Mouse (Mus musculus) neural tube, embryonic 13.5 days (tissue): ENCODE data around the gene Pitpnc1. TPM values are rescaled to one million over a fixed set of nuclear protein-coding genes. Genes with fewer than 3 reads are reported as not detected.

ENCODE experiments used
- ATAC-seq: fragments of 200-750 bp; cut with Nextera tagmentation; 2 replicates; pipeline ENCODE4 v1.8.0; 2017; ENCODE audit warnings: low read depth, mild to moderate bottlenecking, moderate TSS enrichment, moderate library complexity
- H3K27ac ChIP-seq: fragments of 300-500 bp; sonication (generic); replicated peaks from 2 replicates; pipeline ENCODE4 v1.5.1; 2015; ENCODE audit warnings: moderate library complexity, mild to moderate bottlenecking, inconsistent platforms
- H3K27me3 ChIP-seq: fragments of 300-500 bp; sonication (generic); 2 replicates; pipeline ENCODE4 v1.6.1; 2015; ENCODE audit warnings: mild to moderate bottlenecking, inconsistent platforms
- H3K36me3 ChIP-seq: fragments of 300-500 bp; sonication (generic); 2 replicates; pipeline ENCODE4 v1.6.1; 2015; ENCODE audit warnings: mild to moderate bottlenecking, inconsistent platforms
- H3K4me1 ChIP-seq: fragments of 300-500 bp; sonication (generic); replicated peaks from 2 replicates; pipeline ENCODE4 v1.6.1; 2015; ENCODE audit warnings: inconsistent platforms
- H3K4me2 ChIP-seq: fragments of 300-500 bp; sonication (generic); 2 replicates; pipeline ENCODE4 v1.6.1; 2015; ENCODE audit warnings: inconsistent platforms, mild to moderate bottlenecking, moderate library complexity
- H3K4me3 ChIP-seq: fragments of 300-500 bp; sonication (generic); 2 replicates; pipeline ENCODE4 v1.5.1; 2015; ENCODE audit warnings: mild to moderate bottlenecking, inconsistent platforms
- H3K9ac ChIP-seq: fragments of 300-500 bp; sonication (generic); 2 replicates; pipeline ENCODE4 v1.6.1; 2015; ENCODE audit warnings: moderate library complexity, mild to moderate bottlenecking, inconsistent platforms
- H3K9me3 ChIP-seq: fragments of 300-500 bp; sonication (generic); 2 replicates; pipeline ENCODE4 v1.6.1; 2016; ENCODE audit warnings: inconsistent platforms
- WGBS: fragments of 180-500 bp; shearing (Covaris S2); methylation state at CpG from one replicate; pipeline ENCODE4 v1.1.7; 2015; 5-methylcytosine and 5-hydroxymethylcytosine counted together
- polyA plus RNA-seq: library from polyadenylated mRNA; unstranded; fragments of >200 nt; fragmentation: Nextera tagmentation; extraction: Ambion mirVana; gene quantifications from 2 replicates; pipeline ENCODE4 v1.2.1, GENCODE M21; 2015

Pitpnc1 gene
- polyA plus RNA-seq, 1 experiment from 2014 or later: 39.2 TPM

- H3K4me1 ChIP-seq: peaks cover 23% of the 10 kb centered on the region
- H3K9me3 ChIP-seq: no peaks in the 10 kb centered on the region
- no peak overlapping the region for H3K4me3 ChIP-seq
- H3K4me2 ChIP-seq: no peak overlapping the region
- H3K9ac ChIP-seq: no peak overlapping the region
- H3K27me3 ChIP-seq: no peaks in the 10 kb centered on the region
- H3K36me3 ChIP-seq: no peaks in the 10 kb centered on the region
- no peak for ATAC-seq
- H3K27ac ChIP-seq: no peak overlapping the region
- WGBS: 82% methylated on average over 1 of the region's 1 CpGs
These were observed 128.1 kb downstream of the Pitpnc1 start for GRCm38 (mm10) chr11:107342432-107342831.

- no peaks in the 10 kb centered on the region for H3K27me3 ChIP-seq
- WGBS: 24% methylated on average over 15 of the region's 15 CpGs
- H3K4me2 ChIP-seq: no peak overlapping the region
- no peaks in the 10 kb centered on the region for H3K9me3 ChIP-seq
- H3K36me3 ChIP-seq: no peaks in the 10 kb centered on the region
- no peak overlapping the region for H3K4me3 ChIP-seq
- 0 out of 2 replicates have a peak overlapping the region, but pooled peaks have one; percentile 9 for H3K27ac ChIP-seq
- no peak overlapping the region for H3K9ac ChIP-seq
- peaks cover 29% of the 10 kb centered on the region for H3K4me1 ChIP-seq
- peak; percentile 74; the same call in 1 of the 2 replicates for ATAC-seq
These were observed 129.2 kb downstream of the Pitpnc1 start for GRCm38 (mm10) chr11:107341293-107341692.

GRCm38 (mm10) chr11:107340793-107341192, 129.7 kb downstream of the Pitpnc1 start:
- peaks cover 31% of the 10 kb centered on the region for H3K4me1 ChIP-seq
- no peak overlapping the region for H3K4me2 ChIP-seq
- 36% methylated on average over 2 of the region's 2 CpGs for WGBS
- H3K27ac ChIP-seq: no peak overlapping the region
- H3K9me3 ChIP-seq: no peaks in the 10 kb centered on the region
- no peak overlapping the region for H3K9ac ChIP-seq
- H3K36me3 ChIP-seq: no peaks in the 10 kb centered on the region
- no peak overlapping the region for H3K4me3 ChIP-seq
- ATAC-seq: no peak
- H3K27me3 ChIP-seq: no peaks in the 10 kb centered on the region

GRCm38 (mm10) chr11:107339224-107339805, 131.2 kb downstream of the Pitpnc1 start:
- Histone ChIP-seq H3K27ac (no peak overlapping the region), H3K36me3 (no peaks in the 10 kb centered on the region; the same call in 1 of the 2 replicates), H3K4me1 (peaks cover 39% of the 10 kb centered on the region), H3K4me3 (no peak overlapping the region), H3K9me3 (no peaks in the 10 kb centered on the region), H3K27me3 (no peaks in the 10 kb centered on the region), H3K9ac (no peak overlapping the region), H3K4me2 (no peak overlapping the region)
- 75% methylated on average over 7 of the region's 7 CpGs for WGBS
- ATAC-seq: no peak

- ATAC-seq: no peak
- Histone ChIP-seq H3K9me3 (no peaks in the 10 kb centered on the region), H3K4me2 (no peak overlapping the region), H3K27ac (no peak overlapping the region), H3K27me3 (no peaks in the 10 kb centered on the region), H3K4me3 (no peak overlapping the region), H3K9ac (no peak overlapping the region), H3K4me1 (peaks cover 39% of the 10 kb centered on the region), H3K36me3 (no peaks in the 10 kb centered on the region; the same call in 1 of the 2 replicates)
- 41% methylated on average over 18 of the region's 18 CpGs for WGBS
These were observed 132.9 kb downstream of the Pitpnc1 start for GRCm38 (mm10) chr11:107337391-107338148.

- WGBS: 69% methylated on average over 11 of the region's 11 CpGs
- no peak for ATAC-seq
- no peaks in the 10 kb centered on the region; the same call in 1 of the 2 replicates for H3K36me3 ChIP-seq
- peak overlapping the region; percentile 46; the same call in 1 of the 2 replicates for H3K27ac ChIP-seq
- H3K9me3 ChIP-seq: no peaks in the 10 kb centered on the region
- no peaks in the 10 kb centered on the region for H3K27me3 ChIP-seq
- no peak overlapping the region for H3K9ac ChIP-seq
- no peak overlapping the region for H3K4me2 ChIP-seq
- H3K4me1 ChIP-seq: peaks cover 28% of the 10 kb centered on the region
- H3K4me3 ChIP-seq: no peak overlapping the region
These were observed 134.7 kb downstream of the Pitpnc1 start for GRCm38 (mm10) chr11:107335756-107336155.

GRCm38 (mm10) chr11:107334849-107335484, 135.5 kb downstream of the Pitpnc1 start:
- Histone ChIP-seq H3K9ac (no peak overlapping the region), H3K4me1 (peaks cover 25% of the 10 kb centered on the region), H3K4me2 (no peak overlapping the region), H3K4me3 (no peak overlapping the region), H3K9me3 (no peaks in the 10 kb centered on the region), H3K27me3 (no peaks in the 10 kb centered on the region), H3K27ac (peak overlapping the region; percentile 46), H3K36me3 (no peaks in the 10 kb centered on the region; the same call in 1 of the 2 replicates)
- no peak for ATAC-seq
- 83% methylated on average over 15 of the region's 15 CpGs for WGBS

- 96% methylated on average over 3 of the region's 3 CpGs for WGBS
- no peak for ATAC-seq
- Histone ChIP-seq H3K27ac (no peak overlapping the region), H3K9ac (no peak overlapping the region), H3K9me3 (no peaks in the 10 kb centered on the region), H3K27me3 (no peaks in the 10 kb centered on the region), H3K4me3 (no peak overlapping the region), H3K4me2 (no peak overlapping the region), H3K4me1 (peaks cover 20% of the 10 kb centered on the region), H3K36me3 (no peaks in the 10 kb centered on the region; the same call in 1 of the 2 replicates)
These were observed 137.6 kb downstream of the Pitpnc1 start for GRCm38 (mm10) chr11:107332905-107333304.

- Histone ChIP-seq H3K4me3 (no peak overlapping the region), H3K9me3 (no peaks in the 10 kb centered on the region), H3K9ac (no peak overlapping the region), H3K27me3 (no peaks in the 10 kb centered on the region), H3K36me3 (no peaks in the 10 kb centered on the region; the same call in 1 of the 2 replicates), H3K4me2 (no peak overlapping the region), H3K27ac (no peak overlapping the region), H3K4me1 (peaks cover 15% of the 10 kb centered on the region)
- 94% methylated on average over 13 of the region's 13 CpGs for WGBS
- ATAC-seq: no peak
These were observed 138.2 kb downstream of the Pitpnc1 start for GRCm38 (mm10) chr11:107332332-107332731.

- peaks cover 11% of the 10 kb centered on the region for H3K4me1 ChIP-seq
- H3K27me3 ChIP-seq: no peaks in the 10 kb centered on the region
- ATAC-seq: no peak
- no peaks in the 10 kb centered on the region for H3K9me3 ChIP-seq
- H3K36me3 ChIP-seq: no peaks in the 10 kb centered on the region; the same call in 1 of the 2 replicates
- H3K9ac ChIP-seq: no peak overlapping the region
- no peak overlapping the region for H3K4me2 ChIP-seq
- 84% methylated on average over 2 of the region's 2 CpGs for WGBS
- no peak overlapping the region for H3K27ac ChIP-seq
- H3K4me3 ChIP-seq: no peak overlapping the region
These were observed 139.1 kb downstream of the Pitpnc1 start for GRCm38 (mm10) chr11:107331425-107331824.

GRCm38 (mm10) chr11:107327326-107327725, 143.2 kb downstream of the Pitpnc1 start:
- ATAC-seq: no peak
- H3K4me2 ChIP-seq: no peak overlapping the region

More at GRCm38 (mm10) chr11:107327326-107327725, 143.2 kb downstream of the Pitpnc1 start:
- no peaks in the 10 kb centered on the region for H3K9me3 ChIP-seq
- peaks cover 14% of the 10 kb centered on the region for H3K4me1 ChIP-seq
- no peaks in the 10 kb centered on the region for H3K36me3 ChIP-seq
- no peaks in the 10 kb centered on the region for H3K27me3 ChIP-seq
- H3K9ac ChIP-seq: no peak overlapping the region
- H3K27ac ChIP-seq: no peak overlapping the region
- WGBS: 85% methylated on average over 10 of the region's 10 CpGs
- no peak overlapping the region for H3K4me3 ChIP-seq
